Mouse (Mus musculus) midbrain, postnatal 0 days (tissue): ENCODE results near the gene Tmem19. TPM values are rescaled to one million over a fixed set of nuclear protein-coding genes. Genes with fewer than 3 reads are reported as not detected.

ENCODE experiments used
- ATAC-seq: fragments of 200-750 bp; cut with Nextera tagmentation; 2 replicates; pipeline ENCODE4 v1.8.0; 2017; ENCODE audit warnings: moderate number of reproducible peaks, mild to moderate bottlenecking, moderate TSS enrichment, moderate library complexity; ENCODE audit not compliant: low FRiP score
- DNase-seq: peaks from one replicate; pipeline ENCODE4 v3.0.0-alpha.2; 2015; ENCODE audit warnings: low spot score
- H3K27ac ChIP-seq: fragments of 300-500 bp; sonication (generic); 2 replicates; pipeline ENCODE4 v1.5.1; 2014; ENCODE audit warnings: low read depth, mild to moderate bottlenecking, low read length, mixed read lengths
- H3K27me3 ChIP-seq: fragments of 300-500 bp; sonication (generic); 2 replicates; pipeline ENCODE4 v1.6.1; 2014; ENCODE audit warnings: low read length, control low read depth, mixed read lengths; ENCODE audit not compliant: insufficient read depth
- H3K36me3 ChIP-seq: fragments of 300-500 bp; sonication (generic); 2 replicates; pipeline ENCODE4 v1.6.1; 2014; ENCODE audit warnings: low read length, control low read depth, mixed read lengths; ENCODE audit not compliant: insufficient read depth
- H3K4me1 ChIP-seq: fragments of 300-500 bp; sonication (generic); 2 replicates; pipeline ENCODE4 v1.6.1; 2014; ENCODE audit warnings: mild to moderate bottlenecking, control low read depth, antibody characterized with exemption, low read length, mixed read lengths; ENCODE audit not compliant: insufficient read depth
- H3K4me2 ChIP-seq: fragments of 300-500 bp; sonication (generic); 2 replicates; pipeline ENCODE4 v1.6.1; 2014; ENCODE audit warnings: low read depth, mild to moderate bottlenecking, low read length, mixed read lengths; ENCODE audit not compliant: poor library complexity, severe bottlenecking
- H3K4me3 ChIP-seq: fragments of 300-500 bp; sonication (generic); 2 replicates; pipeline ENCODE4 v1.5.1; 2014; ENCODE audit warnings: low read depth, mild to moderate bottlenecking, low read length, moderate library complexity
- H3K9ac ChIP-seq: fragments of 300-500 bp; sonication (generic); replicated peaks from 2 replicates; pipeline ENCODE4 v1.6.1; 2014; ENCODE audit warnings: mild to moderate bottlenecking, low read length, moderate library complexity, mixed read lengths; ENCODE audit not compliant: poor library complexity, severe bottlenecking
- H3K9me3 ChIP-seq: fragments of 300-500 bp; sonication (generic); 2 replicates; pipeline ENCODE4 v1.6.1; 2016; ENCODE audit warnings: low read length, control low read depth
- CTCF ChIP-seq: IDR thresholded peaks from 2 replicates; pipeline ENCODE4 v1.5.1; 2016; ENCODE audit warnings: antibody characterized with exemption, mild to moderate bottlenecking
- WGBS: fragments of 180-500 bp; shearing (Covaris S2); extraction: QIAGEN DNeasy Blood & Tissue Kit; methylation state at CpG from one replicate; pipeline ENCODE4 v1.1.7; 2014; 5-methylcytosine and 5-hydroxymethylcytosine counted together
- polyA plus RNA-seq: library from polyadenylated mRNA; unstranded; fragments of >200 nt; fragmentation: Nextera tagmentation; extraction: Ambion mirVana; gene quantifications from 2 replicates; pipeline ENCODE4 v1.2.1, GENCODE M21; 2015
- total RNA-seq: library from RNA; depleted of rRNA; stranded (reverse); fragments of >200 nt; gene quantifications from 2 replicates; pipeline ENCODE4 v1.2.3, GENCODE M21; 2014; rRNA removed

Tmem19 gene
- total and polyA plus RNA-seq, 2 experiments from 2014 or later, result 22.1 to 36.6 TPM

DNA sequence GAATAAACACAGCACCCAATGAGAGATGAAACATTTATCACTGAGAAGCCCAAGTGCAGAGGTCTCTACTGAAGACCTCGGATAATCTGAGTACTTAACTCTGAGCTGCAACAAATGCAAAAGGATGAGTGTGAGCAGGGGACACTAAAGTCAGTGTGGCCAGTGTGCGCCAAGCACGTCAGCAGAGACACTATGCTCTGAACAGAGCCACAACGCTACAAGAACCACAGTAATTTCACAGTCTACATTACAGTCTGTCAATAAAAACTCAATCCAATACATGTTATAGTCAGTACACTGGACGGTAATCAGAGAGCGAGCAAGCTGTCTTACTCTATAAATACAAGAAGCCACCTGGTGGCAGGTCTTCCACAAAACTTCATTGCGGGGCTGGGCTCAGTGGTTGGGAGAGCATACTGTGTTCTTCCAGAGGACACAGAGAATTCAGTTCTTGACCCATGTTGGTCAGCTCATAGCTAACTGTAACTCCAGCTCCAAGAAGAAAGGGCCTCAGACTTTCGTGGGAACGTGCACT is 65.8 kb downstream of the Tmem19 start:
- Histone ChIP-seq H3K9ac (no peak overlapping the region), H3K27me3 (no peaks in the 10 kb centered on the region), H3K27ac (no peak overlapping the region), H3K4me1 (no peaks in the 10 kb centered on the region), H3K36me3 (peaks cover 32% of the 10 kb centered on the region), H3K4me3 (no peak overlapping the region), H3K9me3 (no peaks in the 10 kb centered on the region), H3K4me2 (no peak overlapping the region)
- ATAC-seq (no peak), DNase-seq (peak; percentile 23)
- 83% methylated on average over 9 of the region's 9 CpGs for WGBS
- peak; percentile 43 for TF ChIP-seq CTCF

DNA sequence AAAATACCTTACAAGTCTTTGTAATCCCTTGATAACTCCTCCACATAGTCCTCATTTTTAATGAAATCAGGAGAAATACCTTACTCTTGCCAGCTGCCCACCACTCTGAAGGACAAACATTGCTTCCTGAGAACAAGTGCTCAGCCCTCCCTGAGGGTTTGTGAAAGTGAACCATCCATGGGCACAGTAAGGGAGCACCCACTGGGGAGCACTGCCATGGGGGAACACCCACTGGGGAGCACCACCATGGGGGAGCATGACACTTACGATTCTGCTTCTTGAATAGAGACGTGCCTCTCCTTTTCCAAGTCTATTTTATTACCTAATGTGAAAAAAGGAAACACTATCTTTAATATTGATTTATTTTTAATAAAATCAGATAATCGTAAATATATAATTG is 67.1 kb downstream of the Tmem19 start:
- H3K4me2 ChIP-seq, result no peak overlapping the region
- no peaks in the 10 kb centered on the region for H3K9me3 ChIP-seq
- ATAC-seq (no peak), DNase-seq (no peak)
- no peaks in the 10 kb centered on the region for H3K27me3 ChIP-seq
- H3K27ac ChIP-seq, result no peak overlapping the region
- peaks cover 33% of the 10 kb centered on the region for H3K36me3 ChIP-seq
- no peaks in the 10 kb centered on the region for H3K4me1 ChIP-seq
- 96% methylated on average over 3 of the region's 3 CpGs for WGBS
- H3K9ac ChIP-seq, result no peak overlapping the region
- no peak for TF ChIP-seq CTCF
- H3K4me3 ChIP-seq, result no peak overlapping the region

GRCm38 (mm10) chr10:115294715-115295114 is 67.6 kb downstream of the Tmem19 start:
- no peaks in the 10 kb centered on the region for H3K4me1 ChIP-seq
- no peaks in the 10 kb centered on the region for H3K27me3 ChIP-seq
- no peak overlapping the region for H3K4me3 ChIP-seq
- no peaks in the 10 kb centered on the region for H3K9me3 ChIP-seq
- 78% methylated on average over 7 of the region's 7 CpGs for WGBS
- no peak overlapping the region for H3K9ac ChIP-seq
- no peak overlapping the region for H3K4me2 ChIP-seq
- H3K36me3 ChIP-seq, result peaks cover 28% of the 10 kb centered on the region
- no peak for DNase-seq
- TF ChIP-seq CTCF, result no peak
- no peak overlapping the region for H3K27ac ChIP-seq
- ATAC-seq, result no peak

DNA sequence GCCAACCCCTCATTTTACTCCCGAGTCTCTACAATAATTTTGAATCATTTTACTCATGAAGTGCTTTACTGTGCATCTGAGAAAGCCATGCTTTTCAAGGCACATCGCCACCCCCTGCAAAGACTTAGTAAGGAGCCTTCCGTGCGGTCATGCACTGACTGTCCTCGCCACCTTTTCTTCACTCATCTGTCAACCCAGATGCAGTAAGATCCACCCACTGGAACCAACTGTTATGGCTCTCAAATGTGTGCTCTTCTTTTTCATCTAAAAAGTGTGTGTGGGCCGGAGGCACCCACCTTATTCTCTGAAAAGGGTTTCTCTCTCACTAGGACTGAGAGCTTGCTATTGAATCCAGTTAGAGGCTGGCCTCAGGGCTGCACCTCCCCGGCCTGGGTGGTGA is 68.4 kb downstream of the Tmem19 start:
- no peak overlapping the region for H3K27ac ChIP-seq
- no peak overlapping the region for H3K4me2 ChIP-seq
- no peaks in the 10 kb centered on the region for H3K9me3 ChIP-seq
- no peak overlapping the region for H3K9ac ChIP-seq
- no peak for ATAC-seq
- no peak overlapping the region for H3K4me3 ChIP-seq
- DNase-seq, result no peak
- H3K27me3 ChIP-seq, result no peaks in the 10 kb centered on the region
- H3K36me3 ChIP-seq, result peaks cover 28% of the 10 kb centered on the region
- 93% methylated on average over 7 of the region's 7 CpGs for WGBS
- no peaks in the 10 kb centered on the region for H3K4me1 ChIP-seq
- TF ChIP-seq CTCF, result no peak

DNA sequence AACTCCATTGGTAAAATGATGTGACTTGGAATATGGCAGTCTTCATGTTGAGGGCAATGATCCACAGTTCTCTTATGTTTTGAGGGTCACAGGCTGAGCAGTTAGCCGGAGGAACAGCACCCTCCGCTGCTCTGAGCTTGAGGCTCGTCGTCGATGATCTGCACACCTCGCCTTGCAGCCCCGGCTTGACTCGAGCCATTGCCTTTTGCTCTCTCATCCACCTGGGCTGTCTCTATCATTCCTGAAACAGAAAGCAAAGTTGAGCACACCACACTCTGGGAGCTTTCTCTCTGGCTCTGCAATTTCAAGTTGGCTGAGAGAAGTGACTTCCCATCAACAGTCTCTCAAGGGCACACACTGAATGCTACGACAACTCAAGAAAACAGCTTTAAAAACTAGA is 71.6 kb downstream of the Tmem19 start:
- no peak overlapping the region for H3K9ac ChIP-seq
- no peaks in the 10 kb centered on the region for H3K4me1 ChIP-seq
- 95% methylated on average over 9 of the region's 9 CpGs for WGBS
- H3K4me3 ChIP-seq, result no peak overlapping the region
- no peak for TF ChIP-seq CTCF
- H3K27ac ChIP-seq, result no peak overlapping the region
- no peak overlapping the region for H3K4me2 ChIP-seq
- ATAC-seq (no peak), DNase-seq (no peak)
- no peaks in the 10 kb centered on the region for H3K27me3 ChIP-seq
- H3K36me3 ChIP-seq, result peaks cover 41% of the 10 kb centered on the region
- H3K9me3 ChIP-seq, result no peaks in the 10 kb centered on the region

Other genes with a start within 250 kb of the Tmem19 start
- gene Tph2, start 177.5 kb downstream of the Tmem19 start, total RNA-seq, result 9.0 and 16.7 TPM in 2 replicates
- gene Tph2, start 177.5 kb downstream of the Tmem19 start, polyA plus RNA-seq, result 7.5 and 9.1 TPM in 2 replicates
- gene Tbc1d15, start 111.0 kb downstream of the Tmem19 start, total RNA-seq, result 6.5 and 11.0 TPM in 2 replicates
- 27.2 and 28.3 TPM in 2 replicates for gene Tbc1d15, start 111.0 kb downstream of the Tmem19 start, polyA plus RNA-seq
- 30.2 and 44.0 TPM in 2 replicates for gene Rab21, start 46.9 kb downstream of the Tmem19 start, total RNA-seq
- gene Rab21, start 46.9 kb downstream of the Tmem19 start, polyA plus RNA-seq, result 9.8 and 11.4 TPM in 2 replicates
- gene Thap2, start 21.9 kb upstream of the Tmem19 start, total RNA-seq, result 10.4 and 12.2 TPM in 2 replicates
- gene Thap2, start 21.9 kb upstream of the Tmem19 start, polyA plus RNA-seq, result 9.1 and 9.9 TPM in 2 replicates
- 43.2 and 50.1 TPM in 2 replicates for gene Zfc3h1, start 22.5 kb upstream of the Tmem19 start, total RNA-seq
- gene Zfc3h1, start 22.5 kb upstream of the Tmem19 start, polyA plus RNA-seq, result 8.1 and 10.6 TPM in 2 replicates
- 0.85 TPM in 1 of 2 replicates, not detected in the other for gene A930009A15Rik, start 207.5 kb upstream of the Tmem19 start, total RNA-seq
- 1.5 and 2.1 TPM in 2 replicates for gene A930009A15Rik, start 207.5 kb upstream of the Tmem19 start, polyA plus RNA-seq
- 3.0 and 6.0 TPM in 2 replicates for gene Lgr5, start 225.3 kb upstream of the Tmem19 start, total RNA-seq
- gene Lgr5, start 225.3 kb upstream of the Tmem19 start, polyA plus RNA-seq, result 1.5 and 1.8 TPM in 2 replicates